Mouse (Mus musculus) C2C12 (cell line): Measurements from ENCODE around the gene Fez2.

Experiments
- CEBPB ChIP-seq: IDR thresholded peaks from one replicate; pipeline ENCODE4 v1.6.1; 2011; ENCODE audit warnings: low read depth, mild to moderate bottlenecking, control low read depth, moderate library complexity
- CTCF ChIP-seq: IDR thresholded peaks from one replicate; pipeline ENCODE4 v1.5.1; 2011; ENCODE audit not compliant: control insufficient read depth, insufficient read depth, insufficient read length
- FOSL1 ChIP-seq: IDR thresholded peaks from one replicate; pipeline ENCODE4 v1.8.0; 2011; ENCODE audit warnings: mild to moderate bottlenecking, low read length; ENCODE audit not compliant: poor library complexity, insufficient read depth, severe bottlenecking
- MAX ChIP-seq: IDR thresholded peaks from one replicate; pipeline ENCODE4 v1.6.1; 2011; ENCODE audit warnings: mild to moderate bottlenecking, control low read depth
- MYOD1 ChIP-seq: IDR thresholded peaks from one replicate; pipeline ENCODE4 v1.6.1; 2011; ENCODE audit warnings: low read depth; ENCODE audit not compliant: control insufficient read depth, insufficient read length
- MYOG ChIP-seq: IDR thresholded peaks from one replicate; pipeline ENCODE4 v1.6.1; 2011; ENCODE audit not compliant: control insufficient read depth, insufficient read length; ENCODE audit errors: extremely low read depth
- USF1 ChIP-seq: IDR thresholded peaks from one replicate; pipeline ENCODE4 v1.6.1; 2011; ENCODE audit warnings: low read depth, mild to moderate bottlenecking, control low read depth, moderate library complexity

DNA sequence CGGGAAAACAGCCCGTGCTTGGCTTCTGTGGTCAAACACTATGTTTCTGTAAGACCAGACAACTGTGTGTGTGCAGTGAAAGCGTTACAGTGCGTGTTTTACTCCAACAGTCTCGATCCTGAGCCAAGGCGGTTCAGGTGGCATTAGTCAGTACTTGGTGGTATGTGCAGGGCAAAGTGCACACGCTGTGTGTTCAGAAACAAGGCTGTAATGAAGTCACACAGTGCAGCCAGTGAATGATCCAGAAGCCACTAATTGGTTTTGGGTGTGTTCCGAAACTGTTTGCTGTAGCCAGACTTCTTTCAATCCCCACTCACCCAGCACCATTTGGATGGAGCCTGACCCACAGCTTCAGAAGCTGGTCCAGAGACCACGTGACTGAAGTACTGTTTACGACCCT is 9.6 kb downstream of the Fez2 start:
- TF ChIP-seq CTCF (no peak), MAX (no peak), USF1 (no peak), MYOG (no peak), MYOD1 (no peak), CEBPB (no peak), FOSL1 (no peak)
